Mouse (Mus musculus) retina, embryonic 14.5 days (tissue): ENCODE data around the gene 1700001C02Rik.

ENCODE experiments used
- DNase-seq: peaks from one replicate; pipeline ENCODE4 v3.0.0-alpha.2; 2015; ENCODE audit warnings: low spot score

1700001C02Rik gene

GRCm38 (mm10) chr5:30494606-30495005 is 28.8 kb downstream of the 1700001C02Rik start:
- no peak for DNase-seq

GRCm38 (mm10) chr5:30495288-30495687 is 29.4 kb downstream of the 1700001C02Rik start:
- no peak for DNase-seq

GRCm38 (mm10) chr5:30496821-30497220 is 31.0 kb downstream of the 1700001C02Rik start:
- no peak for DNase-seq

GRCm38 (mm10) chr5:30497299-30497698 is 31.5 kb downstream of the 1700001C02Rik start:
- DNase-seq, result no peak

GRCm38 (mm10) chr5:30513111-30513510 is 47.3 kb downstream of the 1700001C02Rik start:
- DNase-seq, result no peak

- peak; percentile 58 for DNase-seq
Measured at GRCm38 (mm10) chr5:30516376-30516775, 50.5 kb downstream of the 1700001C02Rik start.

DNA sequence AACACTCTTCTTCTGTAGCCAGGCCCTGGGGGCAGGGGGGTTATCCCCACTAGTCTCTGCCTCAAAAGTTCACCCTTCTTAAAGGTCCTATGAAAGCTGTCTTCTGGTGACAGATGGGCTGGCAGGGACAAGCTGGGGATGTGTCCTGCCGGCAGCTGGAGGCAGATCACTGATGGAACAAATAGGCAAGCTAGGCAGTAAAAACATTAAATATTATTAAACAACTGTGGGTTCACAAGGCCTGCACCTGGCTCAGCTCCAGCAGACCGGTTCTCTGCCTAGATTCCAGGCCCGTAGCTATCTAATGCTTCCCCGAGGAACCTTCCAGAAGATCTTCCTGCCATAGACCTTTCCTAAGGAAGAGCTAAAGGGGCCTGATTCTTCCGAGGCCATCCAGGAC is 52.3 kb downstream of the 1700001C02Rik start:
- no peak for DNase-seq

DNA sequence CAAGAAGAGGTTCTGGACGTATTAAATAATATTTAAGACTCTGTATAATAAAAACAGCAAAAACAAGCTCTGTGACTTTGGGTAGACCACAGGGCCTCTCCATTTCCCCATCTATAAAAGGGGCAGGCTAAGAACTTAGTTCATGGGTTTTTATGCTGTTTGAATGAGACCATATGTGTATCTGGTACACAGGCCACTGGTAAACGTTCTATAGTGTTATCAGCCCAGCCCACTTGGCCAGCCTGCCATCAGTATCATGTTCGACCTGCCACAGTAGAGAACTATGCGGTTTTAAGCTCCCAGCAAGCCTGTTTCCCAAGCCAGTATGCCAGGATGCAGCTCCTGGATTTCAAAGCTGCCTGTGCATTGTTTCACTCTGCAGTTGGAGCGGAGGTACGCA is 52.7 kb downstream of the 1700001C02Rik start:
- DNase-seq, result no peak

GRCm38 (mm10) chr5:30519494-30519893 is 53.6 kb downstream of the 1700001C02Rik start:
- DNase-seq, result peak; percentile 38

GRCm38 (mm10) chr5:30520214-30520732 is 54.4 kb downstream of the 1700001C02Rik start:
- DNase-seq, result no peak

DNA sequence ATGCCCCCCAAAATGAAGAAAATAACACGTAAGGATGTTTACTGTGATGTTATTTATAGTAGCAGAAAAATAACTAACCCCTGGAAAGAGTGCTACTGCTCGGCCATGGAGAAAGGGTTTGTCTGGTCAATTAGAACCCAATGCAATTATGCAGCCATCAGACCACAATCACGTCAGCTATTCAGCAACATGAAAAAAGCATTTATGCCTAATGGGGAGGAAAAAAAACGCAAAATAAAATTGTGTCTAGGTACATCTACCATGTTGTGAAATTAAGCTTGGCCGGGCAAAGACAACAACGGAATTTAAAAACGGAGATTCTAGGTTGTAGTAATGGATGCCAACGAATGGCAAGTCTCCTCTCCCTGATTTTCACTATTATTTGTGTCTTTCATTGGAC is 56.6 kb downstream of the 1700001C02Rik start:
- no peak for DNase-seq

DNA sequence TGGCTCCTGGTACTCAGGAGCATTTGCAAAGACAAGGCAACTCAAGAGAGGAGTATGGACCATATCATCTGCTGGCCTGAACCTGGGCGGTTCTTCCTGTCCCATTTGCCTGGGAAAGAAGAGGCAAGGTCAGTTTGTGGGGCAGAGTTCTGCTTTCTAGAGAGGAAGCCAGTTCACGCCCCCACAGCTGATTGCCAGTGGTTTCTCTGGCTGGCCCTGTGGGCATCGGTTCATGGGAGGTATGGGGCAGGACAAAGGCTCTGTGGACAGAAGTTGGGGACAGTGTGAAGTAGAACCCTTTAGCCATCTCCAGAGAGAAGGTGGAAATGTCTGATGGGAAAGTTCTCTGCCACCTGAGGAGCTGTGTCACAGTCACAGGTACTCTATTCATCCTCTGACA is 57.3 kb downstream of the 1700001C02Rik start:
- DNase-seq, result no peak

GRCm38 (mm10) chr5:30524213-30524612 is 58.4 kb downstream of the 1700001C02Rik start:
- no peak for DNase-seq

DNA sequence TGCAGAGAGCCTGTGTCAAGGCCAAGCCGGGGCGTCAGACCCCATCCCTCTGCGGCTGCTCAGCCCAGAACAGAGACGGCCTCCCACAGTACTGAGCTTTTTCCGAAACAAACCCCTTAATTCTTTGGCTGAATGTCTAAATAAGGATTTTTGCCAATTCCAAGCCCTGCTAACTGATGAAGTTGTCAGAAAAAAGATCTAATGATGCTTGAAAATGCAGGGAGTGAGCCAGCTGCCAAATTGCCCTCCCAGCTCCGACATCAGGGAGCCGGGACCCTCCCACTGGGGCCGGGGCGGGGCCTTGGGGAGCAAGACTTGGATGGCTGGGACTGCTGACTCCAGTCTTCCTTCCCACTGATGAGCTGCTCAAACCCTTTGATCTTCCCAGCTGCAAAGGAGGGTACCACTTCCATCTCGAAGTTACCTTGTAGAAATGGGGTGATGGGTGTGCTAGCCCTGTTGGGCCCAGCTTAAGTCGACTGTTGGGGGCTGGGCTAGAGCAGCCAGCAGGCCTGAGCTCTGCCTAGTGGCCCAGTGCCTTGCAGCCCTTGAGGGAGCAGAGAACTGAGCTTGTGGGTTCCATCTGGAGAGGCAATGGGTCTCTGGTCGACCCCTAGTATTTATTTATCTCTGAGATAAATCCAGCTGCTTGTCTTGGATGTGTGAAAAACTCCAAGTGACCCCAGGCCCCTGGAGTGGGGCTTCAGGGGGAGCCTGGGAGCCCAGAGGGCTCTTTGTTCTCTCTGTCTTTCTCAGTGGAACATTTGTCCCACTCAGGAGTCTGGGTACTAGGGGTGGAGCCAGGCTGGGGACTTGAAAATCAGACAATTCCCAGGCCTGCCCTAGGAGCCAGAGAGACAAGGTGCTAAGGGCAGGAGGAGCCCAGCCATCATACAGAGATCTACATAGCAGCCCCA is 60.3 kb downstream of the 1700001C02Rik start:
- peak; percentile 39 for DNase-seq

GRCm38 (mm10) chr5:30527129-30527528 is 61.3 kb downstream of the 1700001C02Rik start:
- peak; percentile 45 for DNase-seq

GRCm38 (mm10) chr5:30528906-30529305 is 63.1 kb downstream of the 1700001C02Rik start:
- DNase-seq, result no peak
